Mouse (Mus musculus) spleen, postnatal 4 days (tissue): ENCODE data around the gene Cntn6.

ENCODE experiments used
- DNase-seq, 2 experiments: peaks; one replicate each; pipeline ENCODE4 v3.0.0; 2022; ENCODE audit warnings: low spot score in 2 of 2

The Cntn6 gene

GRCm38 (mm10) chr6:104758125-104758524 is 265.5 kb downstream of the Cntn6 start:
- DNase-seq: no peak

DNA sequence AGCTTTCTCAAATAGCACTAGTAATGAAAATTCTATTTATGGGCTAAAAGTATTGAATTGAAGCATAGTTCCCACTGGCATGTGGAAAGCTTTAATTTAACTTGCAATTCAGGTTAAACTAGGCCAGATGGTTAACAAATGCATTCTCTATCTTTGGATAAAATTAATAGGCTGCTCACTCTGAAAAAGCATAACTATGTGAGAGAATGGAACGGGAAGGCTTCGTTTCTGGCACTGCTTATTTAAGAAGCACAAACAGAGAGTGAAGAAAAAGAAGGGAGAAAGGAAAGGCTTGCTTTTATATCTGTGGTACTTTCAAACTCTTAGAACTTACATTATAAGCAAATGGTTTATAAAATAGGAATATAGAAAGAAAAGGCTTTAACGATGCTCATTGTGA is 268.6 kb downstream of the Cntn6 start:
- DNase-seq: no peak

- DNase-seq: no peak
Measured at GRCm38 (mm10) chr6:104783891-104784290, 291.3 kb downstream of the Cntn6 start.

DNA sequence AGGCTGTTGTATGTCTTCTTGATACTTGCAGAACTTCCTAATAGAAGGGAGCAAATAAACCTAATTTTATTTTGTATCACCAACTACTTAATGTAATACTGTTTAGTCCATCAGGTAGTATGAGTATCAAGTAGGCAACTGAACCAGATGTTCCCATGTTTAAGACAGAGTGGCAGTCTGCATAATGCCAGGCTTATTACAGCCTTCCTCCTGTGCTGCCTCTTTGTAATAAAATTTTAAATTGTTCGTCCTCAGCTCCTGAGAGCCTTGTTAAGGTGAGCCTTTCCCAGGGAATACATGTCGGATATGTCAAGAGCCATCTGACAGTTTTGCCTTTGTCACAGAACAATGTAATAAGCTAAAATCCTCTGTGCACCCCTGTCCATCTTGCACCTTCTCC is 294.9 kb downstream of the Cntn6 start:
- no peak for DNase-seq

DNA sequence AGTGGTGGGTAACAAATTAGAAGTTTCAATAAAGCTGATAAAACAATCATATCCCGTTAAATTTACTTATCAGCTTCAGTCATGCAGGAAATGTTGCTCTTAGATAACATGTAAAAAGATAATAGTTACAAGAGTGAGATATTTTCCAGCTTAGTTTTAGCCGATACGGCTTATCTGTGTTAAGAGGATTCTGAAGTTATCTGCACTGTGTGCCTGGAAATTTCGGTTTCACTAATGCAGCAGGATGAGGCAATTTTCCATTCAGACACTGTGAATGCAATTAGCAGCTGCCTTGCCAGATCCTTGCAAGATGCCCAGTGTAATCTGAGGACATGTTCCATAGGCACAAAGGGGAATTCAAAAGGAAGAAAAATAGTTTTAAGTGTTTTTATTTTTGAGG is 315.9 kb downstream of the Cntn6 start:
- no peak for DNase-seq

GRCm38 (mm10) chr6:104815610-104816009 is 323.0 kb downstream of the Cntn6 start:
- DNase-seq: no peak

DNA sequence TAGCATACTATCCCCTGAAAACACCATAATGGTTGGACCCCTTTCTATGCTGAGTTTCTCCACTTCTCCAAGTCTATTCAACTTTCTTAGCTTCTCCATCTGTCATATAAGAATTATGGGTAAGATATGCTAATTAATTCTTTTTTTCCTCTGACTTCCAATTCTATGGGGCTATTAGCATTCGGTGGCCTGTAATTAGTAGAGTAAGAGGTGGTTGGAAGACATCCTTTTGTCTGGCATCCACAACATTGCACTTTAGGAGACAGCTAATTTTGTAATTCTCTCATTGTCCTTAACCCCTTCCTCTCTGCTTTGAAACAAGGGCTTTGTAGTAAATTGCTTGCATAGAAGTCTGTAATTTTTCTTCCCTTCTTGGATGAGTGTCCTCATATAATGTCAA is 387.1 kb downstream of the Cntn6 start:
- DNase-seq: no peak

- no peak for DNase-seq
Measured at GRCm38 (mm10) chr6:104884021-104884420, 391.4 kb downstream of the Cntn6 start.

GRCm38 (mm10) chr6:104885829-104886228 is 393.2 kb downstream of the Cntn6 start:
- DNase-seq: no peak

GRCm38 (mm10) chr6:104891071-104891470 is 398.5 kb downstream of the Cntn6 start:
- no peak for DNase-seq
